ENCODE assay signal across 9 mouse cellular contexts in genomic region chr1:34103713-34104172, GRCm38 (mm10).
DNase-seq lines count a peak whose midpoint lies in the region; ATAC-seq and TF ChIP-seq lines count a peak whose summit lies in the region.
"Had no signal": no experiment of that assay in that cellular context is flagged by ENCODE, and none has a peak within 500 bp of the region (broad histone marks: within the 10 kb centered on the region; RNA-seq: fewer than 3 reads in every experiment).

No protein-coding gene starts in this region.

- ATAC-seq in kidney, embryonic 15.5 days (replicated peaks; ENCODE audit: low FRiP score), result peak; percentile 80
- no peak for ATAC-seq in embryonic facial prominence, embryonic 13.5 days (ENCODE audit: insufficient number of reproducible peaks, insufficient read depth, low FRiP score, low TSS enrichment, low read depth)
- ATAC-seq in intestine, postnatal 0 days, result peak; percentile 54; the same call in 1 of the 2 replicates

- H3K4me1 ChIP-seq in kidney, embryonic 15.5 days, result peaks cover 38% of the 10 kb centered on the region
- peaks cover 19% of the 10 kb centered on the region for H3K4me1 ChIP-seq in embryonic facial prominence, embryonic 13.5 days
- H3K4me1 ChIP-seq in intestine, postnatal 0 days (replicated peaks; ENCODE audit: control insufficient read depth, insufficient read depth, low read length), result no peaks in the 10 kb centered on the region; the same call in none of the 2 replicates

- H3K4me2 ChIP-seq in kidney, embryonic 15.5 days, result peak overlapping the region; percentile 40
- H3K4me2 ChIP-seq in embryonic facial prominence, embryonic 13.5 days, result peak overlapping the region; percentile 39
- H3K4me2 ChIP-seq in intestine, postnatal 0 days (replicated peaks; ENCODE audit: low read depth), result peak overlapping the region; percentile 13; the same call in 1 of the 2 replicates
- H3K4me2 ChIP-seq: lung, embryonic 15.5 days had no signal

- no peak for TF ChIP-seq CTCF in intestine, postnatal 0 days (IDR thresholded peaks at IDR 0.05; ENCODE audit: low read depth)

- H3K9ac ChIP-seq in kidney, embryonic 15.5 days, result no peak overlapping the region
- no peak overlapping the region for H3K9ac ChIP-seq in embryonic facial prominence, embryonic 13.5 days
- H3K9ac ChIP-seq in intestine, postnatal 0 days (ENCODE audit: low read depth, low read length), result no peak overlapping the region
- H3K9ac ChIP-seq: lung, embryonic 15.5 days had no signal

- H3K36me3 ChIP-seq in kidney, embryonic 15.5 days, result no peaks in the 10 kb centered on the region
- no peaks in the 10 kb centered on the region for H3K36me3 ChIP-seq in embryonic facial prominence, embryonic 13.5 days
- H3K36me3 ChIP-seq in intestine, postnatal 0 days (ENCODE audit: control insufficient read depth, insufficient read depth), result no peaks in the 10 kb centered on the region
- H3K36me3 ChIP-seq: lung, embryonic 15.5 days had no signal

- intact Hi-C loops in left cerebral cortex, postnatal 25 days (cut with DNase I), result no loop called here

- H3K27me3 ChIP-seq in kidney, embryonic 15.5 days, result no peaks in the 10 kb centered on the region
- H3K27me3 ChIP-seq in embryonic facial prominence, embryonic 13.5 days, result no peaks in the 10 kb centered on the region
- no peaks in the 10 kb centered on the region for H3K27me3 ChIP-seq in intestine, postnatal 0 days (replicated peaks; ENCODE audit: control insufficient read depth, insufficient read depth, low read length)
- H3K27me3 ChIP-seq: lung, embryonic 15.5 days had no signal

- no peak for DNase-seq in kidney, postnatal 10 days
- peak; percentile 36 for DNase-seq in neural tube, embryonic 10.5 days (ENCODE audit: extremely low spot score, low spot score)
- no peak for DNase-seq in left cerebral cortex, postnatal 25 days (ENCODE audit: low spot score in 2 of 2)
- no peak for DNase-seq in urinary bladder, postnatal 36 days (ENCODE audit: low spot score in 2 of 2)
- DNase-seq in spleen, adult 12 weeks (ENCODE audit: low spot score), result no peak

- H3K27ac ChIP-seq in kidney, embryonic 15.5 days, result peak overlapping the region; percentile 83
- H3K27ac ChIP-seq in embryonic facial prominence, embryonic 13.5 days, result no peak overlapping the region
- H3K27ac ChIP-seq in intestine, postnatal 0 days (ENCODE audit: low read depth, low read length), result no peak overlapping the region
- H3K27ac ChIP-seq: lung, embryonic 15.5 days had no signal

- 3% methylated on average over 3 of the region's 3 CpGs for WGBS in kidney, embryonic 15.5 days
- WGBS in embryonic facial prominence, embryonic 13.5 days, result under 1% methylated on average over 3 of the region's 3 CpGs
- 7% methylated on average over 3 of the region's 3 CpGs for WGBS in intestine, postnatal 0 days

- no peaks in the 10 kb centered on the region; the same call in 1 of the 2 replicates for H3K9me3 ChIP-seq in kidney, embryonic 15.5 days (replicated peaks)
- peaks cover 3% of the 10 kb centered on the region; the same call in 1 of the 2 replicates for H3K9me3 ChIP-seq in embryonic facial prominence, embryonic 13.5 days
- no peaks in the 10 kb centered on the region for H3K9me3 ChIP-seq in intestine, postnatal 0 days (ENCODE audit: control insufficient read depth)
- H3K9me3 ChIP-seq: lung, embryonic 15.5 days had no signal

- H3K4me3 ChIP-seq in kidney, embryonic 15.5 days (replicated peaks), result no peak overlapping the region
- no peak overlapping the region for H3K4me3 ChIP-seq in embryonic facial prominence, embryonic 13.5 days
- no peak overlapping the region for H3K4me3 ChIP-seq in intestine, postnatal 0 days (ENCODE audit: low read depth, low read length)
- H3K4me3 ChIP-seq: lung, embryonic 15.5 days had no signal
